Mouse (Mus musculus): ENCODE measurements around the gene Tcf20. TPM values are rescaled to one million over a fixed set of nuclear protein-coding genes. Genes with fewer than 3 reads are reported as not detected.
A peak's percentile ranks its signal among the peaks of the same experiment; 100 is the strongest.

Gene Tcf20
- polyA plus RNA-seq, 1 experiment from 2014 or later = 6.0 TPM

DNA sequence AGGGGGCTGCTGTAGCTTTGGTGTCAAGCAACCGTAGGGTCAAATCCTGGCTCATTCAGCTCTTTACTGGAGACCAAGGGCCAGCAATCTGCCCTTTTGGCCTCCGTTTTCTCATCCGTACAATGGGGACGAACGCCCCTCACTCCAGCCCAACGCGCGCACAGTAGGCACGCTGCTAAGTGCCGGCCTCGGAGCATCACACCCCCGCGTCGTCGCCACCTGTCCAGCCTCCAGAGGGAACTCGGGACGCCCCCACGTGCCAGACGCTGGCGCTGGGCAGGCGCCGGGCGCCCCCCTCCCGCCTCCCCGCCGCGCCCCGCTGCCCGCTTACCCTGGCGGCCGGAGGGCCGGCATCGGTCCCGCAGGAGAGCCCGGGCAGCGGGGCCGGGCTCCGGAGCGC is 24.6 kb downstream of the Tcf20 start:
- H3K4me1 ChIP-seq = peaks cover 61% of the 10 kb centered on the region
- peaks cover 92% of the 10 kb centered on the region for H3K27me3 ChIP-seq (ENCODE audit: insufficient read depth, poor library complexity, severe bottlenecking)
- DNase-seq (ENCODE audit: low spot score) = no peak
- H3K27ac ChIP-seq = peak overlapping the region; percentile 84
- peak overlapping the region; percentile 69 for H3K4me3 ChIP-seq
- WGBS = 3% methylated on average over 39 of the region's 39 CpGs
- H3K36me3 ChIP-seq = no peaks in the 10 kb centered on the region
- no peaks in the 10 kb centered on the region for H3K9me3 ChIP-seq

DNA sequence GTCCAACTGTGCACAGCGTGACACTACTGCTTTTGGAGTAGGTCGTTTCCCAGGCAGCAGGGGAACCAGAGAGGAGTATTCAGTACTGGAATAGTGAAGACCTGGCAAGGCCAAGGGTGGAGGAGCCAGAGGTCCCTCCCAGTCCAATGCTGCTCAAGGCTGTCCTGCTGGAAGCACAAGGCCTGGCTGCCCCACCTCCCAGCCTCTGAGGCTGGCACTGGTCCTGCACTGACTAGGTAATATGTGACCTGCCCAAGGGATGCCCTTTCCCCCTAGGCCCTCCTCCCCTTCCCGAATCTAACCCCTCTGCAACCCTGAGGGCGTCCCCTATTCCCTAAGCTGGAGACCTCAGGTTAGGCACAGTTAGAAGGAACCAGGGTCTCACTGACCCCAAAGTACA is 25.1 kb downstream of the Tcf20 start:
- Histone ChIP-seq H3K36me3 (no peaks in the 10 kb centered on the region), H3K4me1 (peaks cover 61% of the 10 kb centered on the region), H3K4me3 (peak overlapping the region; percentile 69), H3K27me3 (ENCODE audit: insufficient read depth, poor library complexity, severe bottlenecking) (peaks cover 92% of the 10 kb centered on the region), H3K27ac (no peak overlapping the region), H3K9me3 (no peaks in the 10 kb centered on the region)
- DNase-seq (ENCODE audit: low spot score) = no peak
- 52% methylated on average over 4 of the region's 4 CpGs for WGBS

DNA sequence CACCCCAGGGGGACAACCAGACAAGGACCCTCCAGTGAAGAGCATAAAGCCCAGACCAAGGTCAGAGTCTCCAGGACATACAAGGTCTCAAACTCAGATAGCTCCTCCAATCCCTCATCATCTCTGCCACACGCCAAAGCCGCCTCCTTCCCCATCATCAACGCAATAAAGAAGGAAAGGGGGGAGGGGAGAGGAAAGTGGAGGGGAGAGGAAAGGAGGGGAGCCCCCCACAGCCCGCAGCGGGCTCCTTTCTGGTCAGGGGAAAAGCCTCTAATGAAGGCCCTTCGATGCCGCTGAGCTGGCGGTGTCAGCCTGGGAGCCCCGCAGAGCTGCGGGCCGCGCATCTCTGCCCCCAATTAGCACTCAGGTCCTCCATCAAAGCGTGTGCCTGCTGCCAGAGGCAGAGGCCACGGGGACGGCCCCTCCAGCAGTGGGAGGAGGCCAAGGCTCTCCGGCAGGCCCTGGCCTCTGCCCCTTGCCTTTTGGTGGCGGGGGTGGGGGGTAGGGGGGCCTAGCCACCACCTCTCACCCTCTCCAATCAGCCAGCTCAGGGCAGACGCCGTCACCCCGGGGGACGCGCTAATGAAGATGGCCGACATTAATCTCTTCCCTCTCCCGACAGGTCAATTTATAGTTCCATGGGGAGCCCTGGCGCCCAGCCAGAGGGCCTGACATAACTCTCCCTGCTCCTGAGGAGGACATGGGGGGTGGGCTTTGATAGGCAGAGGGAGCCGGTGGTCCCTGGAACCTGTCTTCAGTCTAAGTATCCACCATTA is 26.7 kb downstream of the Tcf20 start:
- Histone ChIP-seq H3K27me3 (ENCODE audit: insufficient read depth, poor library complexity, severe bottlenecking) (peaks cover 91% of the 10 kb centered on the region), H3K27ac (peak overlapping the region; percentile 80)

DNA sequence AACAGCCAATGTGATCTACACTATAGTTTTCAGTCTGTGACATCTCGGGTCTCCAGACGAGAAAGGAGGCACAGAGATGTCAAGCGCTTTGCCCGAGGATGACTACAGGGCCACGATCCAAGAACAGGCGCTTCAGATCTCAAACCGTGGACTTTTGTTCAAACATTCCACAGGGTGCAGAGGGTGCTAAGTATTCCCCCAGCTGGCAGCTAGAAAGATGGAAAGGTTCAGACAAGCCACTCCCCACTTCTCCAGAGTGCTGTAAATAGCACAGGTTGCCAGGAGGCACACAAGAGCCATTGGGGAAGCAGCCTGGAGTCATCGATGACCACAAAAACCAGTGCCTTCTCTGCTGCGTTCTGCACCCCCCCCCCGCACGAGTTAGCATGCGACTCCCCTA is 28.5 kb downstream of the Tcf20 start:
- Histone ChIP-seq H3K27ac (peak overlapping the region; percentile 26), H3K4me3 (0 out of 2 replicates have a peak overlapping the region, but pooled peaks have one; percentile 6), H3K36me3 (no peaks in the 10 kb centered on the region), H3K27me3 (ENCODE audit: insufficient read depth, poor library complexity, severe bottlenecking) (peaks cover 91% of the 10 kb centered on the region), H3K4me1 (peaks cover 77% of the 10 kb centered on the region), H3K9me3 (no peaks in the 10 kb centered on the region)
- DNase-seq (ENCODE audit: low spot score) = no peak
- 44% methylated on average over 12 of the region's 12 CpGs for WGBS

More for the DNA sequence above, 26.7 kb downstream of the Tcf20 start:
- Histone ChIP-seq H3K4me3 (peak overlapping the region; percentile 46), H3K4me1 (peaks cover 76% of the 10 kb centered on the region), H3K36me3 (no peaks in the 10 kb centered on the region), H3K9me3 (no peaks in the 10 kb centered on the region)
- no peak for DNase-seq (ENCODE audit: low spot score)
- WGBS = 3% methylated on average over 26 of the region's 26 CpGs

DNA sequence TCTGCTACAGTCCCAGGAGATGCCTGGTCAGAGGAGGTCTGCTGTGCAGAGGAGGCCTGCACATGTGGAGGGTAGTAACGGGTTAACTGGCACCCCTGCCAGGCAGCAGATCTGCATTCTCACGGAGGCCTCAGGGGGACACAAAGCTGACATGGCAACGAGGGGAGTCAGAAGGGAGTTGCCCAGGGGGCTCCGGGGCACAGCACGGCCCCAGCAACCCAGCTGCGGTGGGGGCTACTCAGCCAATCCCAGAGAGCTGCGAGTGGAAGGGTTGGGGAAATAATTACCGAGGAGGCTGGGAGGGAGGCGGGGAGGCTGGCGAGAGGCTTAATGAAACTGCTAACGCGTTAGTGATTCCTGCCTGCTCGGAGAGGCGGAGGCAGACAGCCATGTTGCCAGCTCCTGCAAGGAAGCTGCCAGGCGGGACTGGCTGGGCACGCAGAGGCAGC is 29.4 kb downstream of the Tcf20 start:
- WGBS = 9% methylated on average over 16 of the region's 16 CpGs
- Histone ChIP-seq H3K27me3 (ENCODE audit: insufficient read depth, poor library complexity, severe bottlenecking) (peaks cover 98% of the 10 kb centered on the region), H3K36me3 (no peaks in the 10 kb centered on the region), H3K9me3 (no peaks in the 10 kb centered on the region), H3K27ac (peak overlapping the region; percentile 26; the same call in 1 of the 2 replicates), H3K4me3 (peak overlapping the region; percentile 31; the same call in 1 of the 2 replicates), H3K4me1 (peaks cover 86% of the 10 kb centered on the region)
- no peak for DNase-seq (ENCODE audit: low spot score)

DNA sequence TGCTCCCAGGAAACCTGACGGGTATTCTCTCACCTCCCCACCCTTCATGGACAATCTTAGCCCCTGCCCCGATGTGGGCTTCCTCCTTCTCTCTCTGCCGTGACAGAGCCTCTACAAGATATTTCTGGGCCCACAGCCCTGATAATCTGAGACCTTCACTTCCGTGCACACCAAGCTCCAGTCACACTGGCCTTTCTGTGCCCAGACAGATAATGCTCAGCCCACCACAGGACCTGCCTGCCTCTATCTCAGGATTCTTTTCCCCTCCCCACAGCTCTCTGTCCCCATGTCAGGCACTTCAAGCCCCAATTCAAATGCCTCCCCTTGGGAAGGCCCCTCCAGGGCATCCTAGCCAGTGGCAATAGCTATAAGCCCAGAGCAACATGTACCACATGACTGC is 31.0 kb downstream of the Tcf20 start:
- 34% methylated on average over 4 of the region's 4 CpGs for WGBS
- DNase-seq (ENCODE audit: low spot score) = no peak
- H3K27me3 ChIP-seq (ENCODE audit: insufficient read depth, poor library complexity, severe bottlenecking) = peaks cover 99% of the 10 kb centered on the region

DNA sequence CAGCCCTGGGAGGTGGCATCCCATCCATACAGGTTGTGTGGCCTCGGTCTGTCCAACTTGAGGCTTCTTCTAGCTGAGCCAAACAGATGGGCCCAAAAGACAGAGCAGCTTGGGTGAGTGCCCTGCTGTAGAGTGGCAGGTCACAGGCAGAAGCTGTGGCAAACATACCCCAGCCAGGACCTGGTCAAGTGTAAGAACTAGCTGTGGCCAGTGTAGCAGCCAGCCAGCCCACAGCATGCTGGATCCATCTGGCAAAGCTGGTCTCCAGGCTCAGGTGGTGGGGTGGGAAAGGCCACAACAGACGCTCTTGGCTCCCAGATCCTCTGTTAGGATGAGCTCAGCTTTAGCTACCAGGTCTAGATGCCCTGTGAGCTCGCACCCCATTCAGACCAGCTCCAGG is 31.4 kb downstream of the Tcf20 start:
- no peak overlapping the region for H3K4me3 ChIP-seq
- H3K27me3 ChIP-seq (ENCODE audit: insufficient read depth, poor library complexity, severe bottlenecking) = peaks cover 99% of the 10 kb centered on the region
- peaks cover 84% of the 10 kb centered on the region for H3K4me1 ChIP-seq

More for the DNA sequence above, 31.0 kb downstream of the Tcf20 start:
- Histone ChIP-seq H3K9me3 (no peaks in the 10 kb centered on the region), H3K36me3 (no peaks in the 10 kb centered on the region), H3K4me3 (no peak overlapping the region), H3K27ac (peak overlapping the region; percentile 18), H3K4me1 (peaks cover 86% of the 10 kb centered on the region)

DNA sequence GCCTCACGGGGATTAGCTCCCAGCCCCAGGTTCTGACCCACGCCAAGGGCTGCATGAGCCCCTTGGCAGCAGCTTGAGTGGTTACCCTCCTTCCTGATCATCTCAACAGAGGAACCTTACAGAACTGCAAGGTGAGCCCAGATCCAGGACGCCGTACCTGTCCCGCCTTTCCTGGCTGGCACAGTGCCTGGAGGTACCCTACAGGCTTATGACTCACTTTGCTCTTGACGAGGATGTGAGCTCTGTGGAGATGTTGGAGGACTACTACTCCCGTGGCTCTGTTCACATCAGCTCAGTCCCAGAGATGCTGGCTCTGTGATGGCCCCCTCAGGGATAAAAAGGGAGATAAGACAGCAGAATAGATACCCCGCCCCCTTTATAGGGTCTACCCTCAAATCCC is 32.4 kb downstream of the Tcf20 start:
- H3K4me3 ChIP-seq = no peak overlapping the region
- H3K4me1 ChIP-seq = peaks cover 84% of the 10 kb centered on the region
- peaks cover 99% of the 10 kb centered on the region for H3K27me3 ChIP-seq (ENCODE audit: insufficient read depth, poor library complexity, severe bottlenecking)
- no peak overlapping the region for H3K27ac ChIP-seq
- H3K9me3 ChIP-seq = no peaks in the 10 kb centered on the region
- no peak for DNase-seq (ENCODE audit: low spot score)
- WGBS = 84% methylated on average over 8 of the region's 8 CpGs
- H3K36me3 ChIP-seq = no peaks in the 10 kb centered on the region

More for the DNA sequence above, 31.4 kb downstream of the Tcf20 start:
- Histone ChIP-seq H3K9me3 (no peaks in the 10 kb centered on the region), H3K27ac (peak overlapping the region; percentile 18; the same call in 1 of the 2 replicates), H3K36me3 (no peaks in the 10 kb centered on the region)
- 73% methylated on average over 3 of the region's 3 CpGs for WGBS
- DNase-seq (ENCODE audit: low spot score) = no peak

DNA sequence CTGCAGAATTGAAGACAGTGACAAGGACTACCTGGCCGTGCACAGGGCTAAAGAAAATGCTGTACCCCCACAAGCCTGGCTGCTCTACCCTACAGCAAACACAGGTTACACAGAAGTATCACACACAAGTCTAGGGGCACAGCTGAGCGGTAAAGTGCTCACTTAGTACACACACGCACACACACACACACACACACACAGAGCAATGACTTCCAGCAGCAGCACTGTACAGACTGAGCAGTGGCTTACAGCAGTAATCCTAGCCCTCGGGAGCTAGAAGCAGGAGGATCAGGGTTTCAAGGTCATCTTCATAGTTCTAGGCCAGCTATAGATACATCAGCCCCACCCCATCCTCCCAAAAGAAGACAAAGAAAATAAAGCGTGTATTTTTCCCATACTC is 33.6 kb downstream of the Tcf20 start:
- Histone ChIP-seq H3K4me1 (peaks cover 84% of the 10 kb centered on the region), H3K9me3 (no peaks in the 10 kb centered on the region), H3K27me3 (ENCODE audit: insufficient read depth, poor library complexity, severe bottlenecking) (peaks cover 98% of the 10 kb centered on the region), H3K36me3 (no peaks in the 10 kb centered on the region), H3K27ac (peak overlapping the region; percentile 26; the same call in 1 of the 2 replicates), H3K4me3 (no peak overlapping the region)
- DNase-seq (ENCODE audit: low spot score) = no peak
- WGBS = 66% methylated on average over 5 of the region's 5 CpGs

DNA sequence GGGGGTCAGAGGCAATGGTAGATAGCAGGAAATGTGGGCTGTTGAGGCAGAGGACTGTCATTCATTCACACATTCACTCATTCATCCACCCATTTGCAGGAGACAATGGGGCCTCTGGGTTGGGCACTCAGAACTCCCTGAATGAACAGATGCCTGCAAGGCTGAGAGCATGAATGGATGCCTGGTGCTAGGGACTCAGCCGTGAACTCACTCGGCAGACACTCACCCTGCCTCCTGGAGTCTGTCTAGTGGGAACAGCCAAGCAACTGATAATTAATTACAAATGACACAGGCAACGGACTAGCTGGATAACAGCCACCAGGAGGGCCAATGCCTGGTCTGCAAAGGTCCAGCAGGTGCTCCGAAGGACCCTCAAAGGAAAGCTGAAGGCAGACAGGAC is 34.6 kb downstream of the Tcf20 start:
- H3K27me3 ChIP-seq (ENCODE audit: insufficient read depth, poor library complexity, severe bottlenecking) = peaks cover 98% of the 10 kb centered on the region
- peaks cover 84% of the 10 kb centered on the region for H3K4me1 ChIP-seq
- DNase-seq (ENCODE audit: low spot score) = no peak
- WGBS = 31% methylated on average over 4 of the region's 4 CpGs
- no peaks in the 10 kb centered on the region for H3K36me3 ChIP-seq
- no peak overlapping the region for H3K4me3 ChIP-seq
- H3K27ac ChIP-seq = no peak overlapping the region
- H3K9me3 ChIP-seq = no peaks in the 10 kb centered on the region

DNA sequence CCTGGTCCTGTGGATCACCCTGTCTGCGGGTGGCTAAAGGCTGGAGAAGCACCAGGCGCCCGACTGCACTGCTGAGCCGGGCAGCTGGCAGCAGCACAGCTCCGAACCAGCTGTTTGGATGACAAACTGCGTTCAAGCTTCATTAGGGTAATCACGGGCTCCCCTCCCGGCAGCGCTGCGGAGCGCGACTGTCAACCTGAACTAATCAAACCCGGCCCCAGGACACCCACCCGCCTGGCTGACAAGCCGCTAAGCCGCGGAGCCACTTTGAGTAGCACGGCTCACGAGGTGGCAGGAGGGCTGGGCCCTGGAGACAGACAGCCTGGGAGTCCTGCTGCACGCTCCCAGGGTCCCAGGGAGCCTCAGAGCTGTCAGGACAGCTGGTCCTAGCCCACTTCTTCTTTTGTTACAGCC is 35.4 kb downstream of the Tcf20 start:
- Histone ChIP-seq H3K27ac (no peak overlapping the region), H3K9me3 (no peaks in the 10 kb centered on the region), H3K4me3 (peak overlapping the region; percentile 25), H3K27me3 (ENCODE audit: insufficient read depth, poor library complexity, severe bottlenecking) (peaks cover 98% of the 10 kb centered on the region), H3K4me1 (peaks cover 84% of the 10 kb centered on the region), H3K36me3 (no peaks in the 10 kb centered on the region)
- 4% methylated on average over 20 of the region's 20 CpGs for WGBS
- no peak for DNase-seq (ENCODE audit: low spot score)

DNA sequence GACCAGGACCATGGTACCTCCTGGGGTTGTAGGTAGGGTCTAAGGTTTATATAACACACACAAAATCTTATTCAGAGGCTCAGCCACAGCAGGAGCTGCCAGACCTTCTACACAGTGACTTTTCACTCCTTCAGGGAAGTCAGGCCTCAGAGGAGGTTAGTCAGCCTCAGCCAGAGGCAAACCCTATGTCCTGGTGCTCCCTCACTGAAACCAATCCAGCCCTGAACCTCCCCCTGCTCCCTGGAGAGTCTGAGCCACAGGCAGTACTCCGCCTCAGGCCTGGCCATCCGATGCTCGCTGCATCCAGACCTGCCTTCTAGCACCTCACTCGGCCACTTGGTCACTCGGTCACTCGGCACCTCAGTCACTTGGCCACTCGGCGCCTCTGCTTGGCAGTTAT is 37.4 kb downstream of the Tcf20 start:
- Histone ChIP-seq H3K4me3 (no peak overlapping the region), H3K27ac (0 out of 2 replicates have a peak overlapping the region, but pooled peaks have one; percentile 9), H3K4me1 (peaks cover 76% of the 10 kb centered on the region), H3K36me3 (no peaks in the 10 kb centered on the region), H3K9me3 (no peaks in the 10 kb centered on the region), H3K27me3 (ENCODE audit: insufficient read depth, poor library complexity, severe bottlenecking) (peaks cover 99% of the 10 kb centered on the region)
- 19% methylated on average over 8 of the region's 8 CpGs for WGBS
- DNase-seq (ENCODE audit: low spot score) = peak; percentile 86

DNA sequence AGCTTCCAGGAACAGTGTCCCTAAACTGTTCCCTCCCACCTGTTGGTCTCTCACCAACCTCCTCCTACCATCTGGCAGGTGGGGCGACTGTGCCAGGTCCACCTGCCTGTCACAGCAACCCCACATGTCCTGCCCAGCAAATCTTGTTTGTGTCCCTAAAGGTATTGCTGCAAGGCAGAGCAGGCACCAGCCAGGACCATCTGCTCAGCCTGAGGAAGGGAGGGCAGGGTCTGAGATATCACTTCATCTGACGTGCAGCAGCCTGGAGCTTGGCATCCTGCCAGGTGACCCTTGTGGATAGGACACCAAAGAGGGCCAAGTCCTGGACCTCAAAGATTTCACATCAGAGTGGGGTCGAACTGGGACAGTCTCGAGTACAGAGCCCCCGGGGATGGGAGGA is 40.2 kb downstream of the Tcf20 start:
- no peak overlapping the region for H3K27ac ChIP-seq
- WGBS = 56% methylated on average over 5 of the region's 5 CpGs
- H3K36me3 ChIP-seq = no peaks in the 10 kb centered on the region
- H3K4me1 ChIP-seq = peaks cover 56% of the 10 kb centered on the region
- no peak overlapping the region for H3K4me3 ChIP-seq
- DNase-seq (ENCODE audit: low spot score) = no peak
- H3K27me3 ChIP-seq (ENCODE audit: insufficient read depth, poor library complexity, severe bottlenecking) = peaks cover 99% of the 10 kb centered on the region
- H3K9me3 ChIP-seq = no peaks in the 10 kb centered on the region

Data from heart, embryonic 10.5 days (tissue).